Mouse (Mus musculus) brain, embryonic 18.5 days (tissue): ENCODE data around the gene Twistnb.

Experiments
- DNase-seq: peaks from one replicate; pipeline ENCODE4 v3.0.0-alpha.2; 2012; ENCODE audit warnings: low read depth, low spot score

Twistnb gene

DNA sequence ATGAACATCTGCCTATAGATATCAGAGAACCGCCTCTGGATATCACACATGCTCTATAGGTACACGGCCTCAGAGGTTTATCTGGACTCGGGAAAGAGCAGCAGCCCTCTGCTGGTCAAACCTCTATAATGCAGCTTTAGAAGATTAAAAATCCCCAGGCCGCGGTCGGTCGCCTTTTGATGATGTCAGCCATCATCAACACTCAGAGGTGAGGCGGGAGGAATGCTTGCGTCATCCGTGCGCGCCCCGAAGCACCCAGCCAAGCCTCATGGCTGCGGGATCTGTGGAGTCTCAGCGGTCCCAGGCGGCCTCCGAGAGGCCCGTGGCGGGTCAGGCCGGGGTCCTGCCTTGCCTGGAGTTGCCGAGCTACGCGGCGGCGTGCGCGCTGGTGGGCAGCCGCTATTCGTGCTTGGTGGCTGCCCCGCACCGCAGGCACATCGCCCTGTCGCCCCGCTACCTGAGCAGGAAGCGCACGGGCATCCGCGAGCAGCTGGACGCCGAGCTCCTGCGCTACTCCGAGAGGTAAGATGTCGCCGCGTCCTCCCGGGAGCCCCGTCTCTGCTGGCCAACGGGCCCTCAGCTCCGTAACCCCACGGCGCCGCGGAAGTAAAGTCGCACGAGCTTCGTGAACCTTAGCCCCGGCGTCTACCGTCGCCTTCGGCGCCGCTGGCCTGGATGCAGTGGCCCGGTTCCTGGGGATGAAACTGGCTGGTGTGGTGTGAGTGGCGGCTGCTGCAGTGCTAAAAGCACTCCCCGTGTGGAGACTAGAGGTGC is at the start of gene Twistnb:
Twistnb (plus strand) TSS at position 249 of the 774 bp plus-strand sequence.
- peak; percentile 88 for DNase-seq

DNA sequence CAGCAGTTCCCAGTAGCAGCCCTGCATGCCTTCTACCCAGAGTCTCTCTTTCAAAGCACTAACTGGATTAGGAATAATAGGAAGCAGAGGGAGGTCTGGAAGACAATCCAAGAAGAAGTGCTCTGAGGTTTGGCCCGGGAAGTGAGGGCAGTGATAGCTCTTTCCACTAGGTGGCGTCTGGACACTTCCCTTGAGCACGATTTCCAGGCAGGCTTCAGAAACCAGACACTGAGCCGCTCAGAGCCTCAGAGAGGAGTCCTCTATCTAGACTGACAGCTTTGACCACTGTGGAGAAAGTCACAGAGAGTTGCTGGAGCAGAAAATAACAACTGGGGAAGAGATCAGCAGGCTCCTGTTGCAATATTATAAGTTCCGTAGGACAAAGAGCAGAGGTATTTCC is 40.6 kb upstream of the Twistnb start:
- peak; percentile 49 for DNase-seq

GRCm38 (mm10) chr12:33390844-33391560 is 38.4 kb upstream of the Twistnb start:
- no peak for DNase-seq

GRCm38 (mm10) chr12:33394804-33395623 is 34.4 kb upstream of the Twistnb start, which contains the start of gene Efcab10:
Gene Efcab10, plus strand, starts transcription at chr12:33394854.
- DNase-seq = peak; percentile 24

GRCm38 (mm10) chr12:33403265-33403693 is 26.2 kb upstream of the Twistnb start:
- no peak for DNase-seq

DNA sequence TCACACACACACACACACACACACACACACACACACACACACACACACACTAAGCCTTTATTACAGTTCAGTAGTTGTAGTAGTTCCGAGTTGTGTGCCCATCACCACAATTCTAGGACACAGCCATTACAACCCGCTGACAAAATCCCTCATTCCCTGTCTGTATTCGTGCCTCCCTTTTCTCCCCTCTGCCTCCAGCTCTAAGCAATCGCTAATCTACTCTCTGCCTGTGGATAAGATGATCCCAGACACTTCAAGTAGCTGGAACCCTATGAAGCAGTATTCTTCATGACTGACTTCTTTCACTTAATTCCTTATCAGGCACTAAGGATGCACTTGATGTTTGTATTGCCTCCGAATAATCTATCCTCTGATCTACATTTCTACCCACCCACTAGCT is 24.4 kb upstream of the Twistnb start:
- DNase-seq = no peak

GRCm38 (mm10) chr12:33405398-33406026 is 23.9 kb upstream of the Twistnb start:
- DNase-seq = no peak

DNA sequence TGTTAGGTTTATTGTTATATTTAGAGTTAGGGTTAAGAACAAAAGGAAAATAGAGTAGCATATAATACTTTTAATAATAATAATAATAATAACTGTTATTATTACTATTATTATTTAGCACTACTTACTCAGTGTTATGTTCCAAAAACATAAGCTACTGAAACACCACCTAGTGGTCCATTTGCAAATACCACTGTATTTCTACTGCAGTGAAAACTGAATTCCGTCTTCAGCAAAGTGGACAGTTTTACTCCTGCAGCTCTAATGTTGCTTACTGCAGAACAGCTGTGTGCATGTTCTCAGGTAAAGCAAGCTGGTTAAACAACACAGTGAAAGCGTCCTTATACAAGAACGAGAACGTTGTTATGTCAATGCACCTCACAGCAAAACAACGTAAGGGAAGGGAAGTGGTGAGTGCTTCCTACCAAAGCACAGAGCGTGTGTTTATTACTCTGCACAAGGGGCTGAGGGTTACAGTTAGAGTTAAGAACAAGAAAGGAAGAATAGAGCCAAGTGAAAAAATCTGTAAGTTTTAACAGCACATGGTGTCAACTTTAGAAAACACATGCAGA is 17.8 kb upstream of the Twistnb start:
- no peak for DNase-seq

DNA sequence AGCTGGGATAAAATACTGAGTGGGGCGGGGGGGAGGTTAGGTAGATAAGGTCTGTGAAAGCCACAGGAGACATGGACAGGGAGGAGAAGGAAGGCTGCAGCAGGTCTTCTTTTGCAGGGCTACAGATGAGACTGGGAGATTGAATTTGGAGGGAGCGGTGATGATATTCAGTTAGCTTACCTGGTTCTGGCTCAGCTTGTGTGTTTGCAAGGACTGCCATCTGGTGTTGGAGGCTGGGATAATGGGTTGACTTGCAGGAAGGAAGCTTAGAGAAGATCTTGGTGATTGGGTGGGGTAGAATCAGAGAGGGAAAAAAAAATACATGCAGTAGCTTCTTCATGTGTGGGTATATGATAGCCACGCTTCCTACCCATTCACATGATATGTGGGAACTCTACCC is 5.1 kb upstream of the Twistnb start:
- DNase-seq = peak; percentile 34

DNA sequence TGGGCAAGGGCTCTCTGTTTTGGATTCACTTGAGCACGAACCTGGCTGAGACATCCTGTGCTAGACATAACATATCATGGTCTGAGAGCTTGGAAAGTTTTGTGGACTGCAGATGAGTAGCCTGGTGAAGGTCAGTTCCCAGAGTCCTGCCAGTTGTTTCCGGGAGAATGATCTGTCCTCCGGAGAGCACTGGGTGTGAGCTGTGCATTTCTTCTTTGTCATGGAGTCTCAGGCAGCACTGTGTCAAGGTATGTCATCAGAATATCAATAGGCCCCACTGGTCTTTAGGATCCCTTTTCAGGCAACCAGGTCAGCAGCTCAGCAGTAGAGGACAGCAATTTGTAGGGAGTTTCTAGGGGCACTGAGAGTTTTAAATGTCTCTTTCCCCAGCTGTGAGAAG is 2.1 kb upstream of the Twistnb start:
- no peak for DNase-seq

GRCm38 (mm10) chr12:33427726-33428125 is 1.7 kb upstream of the Twistnb start:
- no peak for DNase-seq

DNA sequence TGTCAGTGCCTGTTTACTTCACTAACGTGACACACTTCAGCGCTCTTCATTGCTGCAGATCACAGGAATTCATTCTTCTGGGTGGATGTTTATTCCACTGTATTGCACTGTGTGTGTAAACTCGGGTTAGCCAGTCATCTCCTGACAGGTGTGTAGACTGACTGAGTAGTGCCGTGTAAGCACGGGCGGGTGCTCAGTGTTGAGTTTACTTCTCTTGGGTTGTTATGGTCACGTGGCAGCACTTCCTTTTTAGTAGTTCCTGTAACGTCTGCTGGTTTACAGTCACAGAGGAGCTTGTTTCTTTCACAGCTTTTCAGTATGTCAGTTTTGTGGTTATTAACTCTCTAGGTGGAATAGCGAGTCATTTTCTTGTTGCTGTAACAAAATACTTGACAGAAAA is 4.4 kb downstream of the Twistnb start:
- DNase-seq = no peak

DNA sequence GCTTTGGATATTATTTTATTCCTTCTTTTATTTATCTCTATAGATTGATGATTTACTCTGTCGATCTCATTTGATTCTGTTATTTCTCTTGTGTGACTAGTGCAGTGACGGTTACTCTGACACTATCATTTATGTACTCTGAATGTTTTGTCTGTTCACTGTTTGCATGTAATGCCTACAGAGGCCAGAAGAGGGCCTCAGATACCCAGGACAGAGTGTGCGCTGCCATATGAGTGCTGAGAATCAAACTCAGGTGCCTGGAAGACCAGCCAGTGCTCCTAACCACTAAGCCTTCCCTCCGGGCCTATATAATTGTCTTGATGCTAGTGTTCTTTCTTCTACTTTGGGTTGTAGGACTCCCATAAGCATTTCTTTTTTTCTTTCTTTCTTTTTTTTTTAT is 5.3 kb downstream of the Twistnb start:
- no peak for DNase-seq

DNA sequence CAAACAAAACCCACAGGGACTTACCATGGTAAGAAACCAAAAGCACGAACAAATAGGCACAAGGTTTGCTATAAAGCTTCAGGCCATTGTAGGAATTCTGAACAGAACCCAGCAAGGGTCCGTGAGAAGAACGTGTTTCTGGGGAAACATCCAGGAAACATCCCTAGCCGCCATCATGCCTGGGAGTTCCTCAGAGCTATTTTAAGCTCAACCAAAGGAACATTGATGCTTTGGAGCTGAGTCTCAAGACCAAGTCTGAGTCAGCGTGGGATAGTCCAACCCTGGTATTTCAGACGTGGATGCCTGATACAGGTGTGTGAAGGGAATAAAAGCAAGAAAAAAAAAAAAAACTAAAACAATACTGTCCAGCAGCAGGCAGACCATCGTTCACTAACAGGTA is 26.0 kb downstream of the Twistnb start:
- DNase-seq = no peak

DNA sequence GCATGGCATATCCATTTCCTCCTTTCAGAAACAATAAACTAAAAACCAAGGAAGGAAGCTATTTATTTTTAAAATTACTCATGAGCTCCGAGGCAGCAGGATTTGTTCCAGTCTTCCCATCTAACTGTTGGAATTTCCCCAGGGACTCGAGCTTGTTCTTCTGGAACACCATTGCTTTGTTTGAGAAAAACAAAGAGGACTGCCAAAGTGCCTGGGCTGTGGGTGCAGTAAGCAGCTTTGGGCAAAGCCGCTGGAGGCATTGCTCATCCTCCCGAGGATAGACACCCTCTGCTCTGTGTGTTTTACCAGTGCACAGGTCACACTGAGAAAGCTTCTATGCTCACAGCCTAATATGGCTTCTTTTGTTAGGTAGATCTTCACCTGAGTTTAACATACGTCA is 26.8 kb downstream of the Twistnb start:
- DNase-seq = no peak

- no peak for DNase-seq
These were observed 51.5 kb downstream of the Twistnb start for GRCm38 (mm10) chr12:33480975-33481374.

- no peak for DNase-seq
These were observed 53.5 kb downstream of the Twistnb start for GRCm38 (mm10) chr12:33482931-33483330.
